Mouse (Mus musculus) embryonic facial prominence, embryonic 14.5 days (tissue): ENCODE measurements around the gene Sh2d7. TPM values are rescaled to one million over a fixed set of nuclear protein-coding genes. Genes with fewer than 3 reads are reported as not detected.

ENCODE experiments used
- polyA plus RNA-seq: library from polyadenylated mRNA; unstranded; fragments of >200 nt; fragmentation: Nextera tagmentation; extraction: Ambion mirVana; gene quantifications from 2 replicates; pipeline ENCODE4 v1.2.1, GENCODE M21; 2014

The Sh2d7 gene
- polyA plus RNA-seq, 1 experiment from 2014 or later, result not detected

Other genes starting within 250 kb of the Sh2d7 start
- gene Dmxl2, start 37.4 kb upstream of the Sh2d7 start, polyA plus RNA-seq, result 7.7 and 8.3 TPM in 2 replicates
- gene Cib2, start 21.2 kb downstream of the Sh2d7 start, polyA plus RNA-seq, result 18.8 and 22.4 TPM in 2 replicates
- 136 and 159 TPM in 2 replicates for gene Idh3a, start 47.4 kb downstream of the Sh2d7 start, polyA plus RNA-seq
- 2.9 and 3.5 TPM in 2 replicates for gene Acsbg1, start 122.9 kb downstream of the Sh2d7 start, polyA plus RNA-seq
- gene Dnaja4, start 159.9 kb downstream of the Sh2d7 start, polyA plus RNA-seq, result 14.1 and 16.1 TPM in 2 replicates
- 143 and 154 TPM in 2 replicates for gene Wdr61, start 195.5 kb downstream of the Sh2d7 start, polyA plus RNA-seq
- gene Crabp1, start 225.8 kb downstream of the Sh2d7 start, polyA plus RNA-seq, result 389 and 501 TPM in 2 replicates